Mouse (Mus musculus) embryonic facial prominence, embryonic 14.5 days (tissue): ENCODE results near the gene Lig3. TPM values are rescaled to one million over a fixed set of nuclear protein-coding genes. Genes with fewer than 3 reads are reported as not detected.

Experiments used
- ATAC-seq: fragments of 200-750 bp; cut with Nextera tagmentation; 2 replicates; pipeline ENCODE4 v1.8.0; 2017; ENCODE audit warnings: low read depth, moderate number of reproducible peaks, moderate TSS enrichment
- DNase-seq: peaks from one replicate; pipeline ENCODE4 v3.0.0-alpha.2; 2015; ENCODE audit warnings: low spot score
- H3K27ac ChIP-seq: fragments of 300-500 bp; sonication (generic); replicated peaks from 2 replicates; pipeline ENCODE4 v1.5.1; 2014; ENCODE audit warnings: low read depth, mild to moderate bottlenecking, low read length, moderate library complexity
- H3K27me3 ChIP-seq: fragments of 300-500 bp; sonication (generic); replicated peaks from 2 replicates; pipeline ENCODE4 v1.6.1; 2014; ENCODE audit warnings: low read length; ENCODE audit not compliant: control insufficient read depth, insufficient read depth
- H3K36me3 ChIP-seq: fragments of 300-500 bp; sonication (generic); 2 replicates; pipeline ENCODE4 v1.6.1; 2014; ENCODE audit warnings: low read length, mixed read lengths; ENCODE audit not compliant: control insufficient read depth, insufficient read depth
- H3K4me1 ChIP-seq: fragments of 300-500 bp; sonication (generic); 2 replicates; pipeline ENCODE4 v1.6.1; 2014; ENCODE audit warnings: antibody characterized with exemption, low read length; ENCODE audit not compliant: control insufficient read depth, insufficient read depth
- H3K4me2 ChIP-seq: fragments of 300-500 bp; sonication (generic); 2 replicates; pipeline ENCODE4 v1.6.1; 2014; ENCODE audit warnings: low read depth, mild to moderate bottlenecking, low read length, moderate library complexity, mixed read lengths
- H3K4me3 ChIP-seq: fragments of 300-500 bp; sonication (generic); 2 replicates; pipeline ENCODE4 v1.5.1; 2014; ENCODE audit warnings: low read depth, mild to moderate bottlenecking, low read length
- H3K9ac ChIP-seq: fragments of 300-500 bp; sonication (generic); 2 replicates; pipeline ENCODE4 v1.6.1; 2014; ENCODE audit warnings: low read depth, mild to moderate bottlenecking, low read length, moderate library complexity, mixed read lengths
- H3K9me3 ChIP-seq: fragments of 300-500 bp; sonication (generic); 2 replicates; pipeline ENCODE4 v1.6.1; 2016; ENCODE audit warnings: low read length; ENCODE audit not compliant: control insufficient read depth
- WGBS: fragments of 180-500 bp; shearing (Covaris S2); extraction: QIAGEN DNeasy Blood & Tissue Kit; methylation state at CpG from one replicate; pipeline ENCODE4 v1.1.7; 2014; 5-methylcytosine and 5-hydroxymethylcytosine counted together
- polyA plus RNA-seq: library from polyadenylated mRNA; unstranded; fragments of >200 nt; fragmentation: Nextera tagmentation; extraction: Ambion mirVana; gene quantifications from 2 replicates; pipeline ENCODE4 v1.2.1, GENCODE M21; 2014

Lig3 gene
- polyA plus RNA-seq, 1 experiment from 2014 or later, result 34.2 TPM

GRCm38 (mm10) chr11:82763261-82763660 is 17.6 kb upstream of the Lig3 start:
- 11% methylated on average over 4 of the region's 4 CpGs for WGBS
- ATAC-seq, result no peak
- no peak for DNase-seq
- peak overlapping the region; percentile 85 for H3K27ac ChIP-seq
- peaks cover 17% of the 10 kb centered on the region for H3K4me1 ChIP-seq
- no peaks in the 10 kb centered on the region for H3K9me3 ChIP-seq
- H3K36me3 ChIP-seq, result peaks cover under 1% of the 10 kb centered on the region; the same call in 1 of the 2 replicates
- no peaks in the 10 kb centered on the region; the same call in 1 of the 2 replicates for H3K27me3 ChIP-seq
- H3K4me2 ChIP-seq, result peak overlapping the region; percentile 90
- peak overlapping the region; percentile 66 for H3K4me3 ChIP-seq
- H3K9ac ChIP-seq, result peak overlapping the region; percentile 90

- DNase-seq (peak; percentile 98), ATAC-seq (peak; percentile 100)
- Histone ChIP-seq H3K9ac (peak within 1 kb of the TSS; percentile 90), H3K4me2 (peak within 1 kb of the TSS; percentile 90), H3K36me3 (peaks cover 7% of the 10 kb centered on the region), H3K27ac (peak within 1 kb of the TSS; percentile 85), H3K9me3 (no peaks in the 10 kb centered on the region), H3K27me3 (no peaks in the 10 kb centered on the region; the same call in 1 of the 2 replicates), H3K4me1 (peaks cover 17% of the 10 kb centered on the region), H3K4me3 (peak within 1 kb of the TSS; percentile 66)
- under 1% methylated on average over 44 of the region's 44 CpGs for WGBS
Observed at GRCm38 (mm10) chr11:82763742-82764437, 17.0 kb upstream of the Lig3 start, which contains the start of the genes Cct6b and Zfp830. Cct6b (minus strand) TSS chr11:82764321. Zfp830 (plus strand) TSS chr11:82764345.

GRCm38 (mm10) chr11:82764438-82764924 is 16.4 kb upstream of the Lig3 start:
- H3K27ac ChIP-seq, result peak overlapping the region; percentile 85
- peak overlapping the region; percentile 90 for H3K4me2 ChIP-seq
- DNase-seq, result no peak
- H3K4me1 ChIP-seq, result peaks cover 17% of the 10 kb centered on the region
- H3K27me3 ChIP-seq, result no peaks in the 10 kb centered on the region; the same call in 1 of the 2 replicates
- peaks cover 13% of the 10 kb centered on the region for H3K36me3 ChIP-seq
- H3K9ac ChIP-seq, result peak overlapping the region; percentile 90
- peak overlapping the region; percentile 66 for H3K4me3 ChIP-seq
- under 1% methylated on average over 28 of the region's 28 CpGs for WGBS
- no peaks in the 10 kb centered on the region for H3K9me3 ChIP-seq
- peak; percentile 56 for ATAC-seq

DNA sequence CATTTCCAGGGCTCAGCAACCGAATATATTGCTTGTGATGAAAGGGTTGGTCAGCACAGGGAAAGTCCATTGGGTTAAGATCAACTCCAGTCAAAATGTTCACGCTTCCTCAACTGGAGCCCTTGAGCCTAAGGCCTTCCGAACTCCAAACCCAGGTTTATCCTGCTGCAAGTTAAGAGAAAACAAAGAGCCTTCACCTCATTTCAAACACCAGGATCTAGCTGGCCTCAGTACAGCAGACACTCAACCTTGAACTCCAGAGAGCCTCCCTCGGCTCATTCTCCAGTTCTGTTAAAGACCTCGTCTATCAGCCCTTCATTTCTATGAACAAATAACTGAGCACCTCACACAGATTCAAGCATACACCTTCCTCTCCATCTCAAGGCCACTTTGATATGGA is 774 bp upstream of the Lig3 start:
- Histone ChIP-seq H3K27ac (0 out of 2 replicates have a peak overlapping the region, but pooled peaks have one; percentile 98), H3K36me3 (peaks cover 20% of the 10 kb centered on the region), H3K4me1 (peaks cover 8% of the 10 kb centered on the region), H3K9me3 (no peaks in the 10 kb centered on the region), H3K4me2 (peak overlapping the region; percentile 75), H3K4me3 (peak overlapping the region; percentile 80), H3K9ac (peak overlapping the region; percentile 96), H3K27me3 (no peaks in the 10 kb centered on the region)
- DNase-seq, result no peak
- ATAC-seq, result no peak
- WGBS, result 57% methylated on average over 5 of the region's 5 CpGs

- Histone ChIP-seq H3K9me3 (no peaks in the 10 kb centered on the region), H3K4me2 (peak overlapping the region; percentile 65), H3K36me3 (peaks cover 40% of the 10 kb centered on the region), H3K27me3 (no peaks in the 10 kb centered on the region), H3K4me1 (peaks cover 8% of the 10 kb centered on the region), H3K4me3 (peak overlapping the region; percentile 80), H3K9ac (peak overlapping the region; percentile 96), H3K27ac (peak overlapping the region; percentile 98)
- WGBS, result 42% methylated on average over 6 of the region's 6 CpGs
- DNase-seq (no peak), ATAC-seq (no peak)
Observed at GRCm38 (mm10) chr11:82782197-82782596, 1.3 kb downstream of the Lig3 start.

DNA sequence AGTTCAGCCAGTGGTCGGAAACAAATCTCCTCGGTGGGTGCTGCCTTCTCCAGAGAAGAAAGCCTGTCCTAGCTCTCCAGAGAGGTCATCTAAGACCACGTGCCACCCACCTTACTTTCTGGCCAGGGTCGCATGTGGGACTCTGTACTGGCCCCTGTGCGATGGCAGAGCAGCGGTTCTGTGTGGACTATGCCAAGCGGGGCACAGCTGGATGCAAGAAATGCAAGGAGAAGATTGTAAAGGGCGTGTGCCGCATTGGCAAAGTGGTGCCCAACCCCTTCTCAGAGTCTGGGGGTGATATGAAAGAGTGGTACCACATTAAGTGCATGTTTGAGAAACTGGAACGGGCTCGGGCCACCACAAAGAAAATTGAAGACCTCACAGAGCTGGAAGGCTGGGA is 2.5 kb downstream of the Lig3 start:
- Histone ChIP-seq H3K4me3 (no peak overlapping the region), H3K4me2 (no peak overlapping the region), H3K9me3 (no peaks in the 10 kb centered on the region), H3K4me1 (peaks cover 8% of the 10 kb centered on the region), H3K36me3 (peaks cover 52% of the 10 kb centered on the region), H3K27ac (no peak overlapping the region), H3K27me3 (no peaks in the 10 kb centered on the region), H3K9ac (no peak overlapping the region)
- WGBS, result 89% methylated on average over 11 of the region's 11 CpGs
- no peak for ATAC-seq
- DNase-seq, result no peak

GRCm38 (mm10) chr11:82806656-82807055 is 25.7 kb downstream of the Lig3 start:
- Histone ChIP-seq H3K27me3 (no peaks in the 10 kb centered on the region), H3K9me3 (no peaks in the 10 kb centered on the region), H3K4me1 (no peaks in the 10 kb centered on the region), H3K4me3 (no peak overlapping the region), H3K36me3 (peaks cover 21% of the 10 kb centered on the region), H3K27ac (no peak overlapping the region), H3K9ac (no peak overlapping the region), H3K4me2 (no peak overlapping the region)
- 78% methylated on average over 3 of the region's 3 CpGs for WGBS
- ATAC-seq (no peak), DNase-seq (no peak)

GRCm38 (mm10) chr11:82807370-82807769 is 26.5 kb downstream of the Lig3 start:
- Histone ChIP-seq H3K9ac (no peak overlapping the region), H3K9me3 (no peaks in the 10 kb centered on the region), H3K27me3 (no peaks in the 10 kb centered on the region), H3K27ac (no peak overlapping the region), H3K4me2 (no peak overlapping the region), H3K36me3 (peaks cover 14% of the 10 kb centered on the region), H3K4me1 (no peaks in the 10 kb centered on the region), H3K4me3 (no peak overlapping the region)
- ATAC-seq, result no peak
- WGBS, result 75% methylated on average over 3 of the region's 3 CpGs
- DNase-seq, result no peak
